Mouse (Mus musculus) v-Abl transformed pro-B cells (cell line): ENCODE results near the gene Hmgn2.

Experiments used
- in situ Hi-C, 2 experiments: fragments of 400-800 bp; cut with MboI; formaldehyde crosslinking; loops; one replicate each; pipeline ENCODE4 v1.15.1; 2025; ENCODE audit not compliant: unreplicated experiment in 2 of 2

Hmgn2 gene

DNA sequence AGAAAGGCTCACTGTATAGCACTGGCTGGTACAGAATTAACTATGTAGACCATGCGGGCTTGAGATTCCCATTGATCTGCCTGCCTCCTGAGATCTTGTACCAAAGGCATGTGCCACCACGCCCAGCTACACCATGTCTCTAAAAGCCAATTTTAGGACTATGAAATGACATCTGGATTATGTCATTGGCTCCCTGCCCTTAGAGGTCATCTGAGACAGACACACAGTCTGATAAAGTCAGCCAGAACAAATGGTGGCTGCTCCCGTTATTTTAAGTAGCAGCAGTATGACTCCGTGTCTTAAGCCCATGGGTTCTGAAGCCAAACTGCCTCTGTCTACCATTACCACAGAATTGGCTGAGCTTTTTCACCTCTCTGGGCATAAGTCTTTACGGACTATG lies 12.0 kb upstream of the Hmgn2 start:
- in situ Hi-C loops: no loop called here

DNA sequence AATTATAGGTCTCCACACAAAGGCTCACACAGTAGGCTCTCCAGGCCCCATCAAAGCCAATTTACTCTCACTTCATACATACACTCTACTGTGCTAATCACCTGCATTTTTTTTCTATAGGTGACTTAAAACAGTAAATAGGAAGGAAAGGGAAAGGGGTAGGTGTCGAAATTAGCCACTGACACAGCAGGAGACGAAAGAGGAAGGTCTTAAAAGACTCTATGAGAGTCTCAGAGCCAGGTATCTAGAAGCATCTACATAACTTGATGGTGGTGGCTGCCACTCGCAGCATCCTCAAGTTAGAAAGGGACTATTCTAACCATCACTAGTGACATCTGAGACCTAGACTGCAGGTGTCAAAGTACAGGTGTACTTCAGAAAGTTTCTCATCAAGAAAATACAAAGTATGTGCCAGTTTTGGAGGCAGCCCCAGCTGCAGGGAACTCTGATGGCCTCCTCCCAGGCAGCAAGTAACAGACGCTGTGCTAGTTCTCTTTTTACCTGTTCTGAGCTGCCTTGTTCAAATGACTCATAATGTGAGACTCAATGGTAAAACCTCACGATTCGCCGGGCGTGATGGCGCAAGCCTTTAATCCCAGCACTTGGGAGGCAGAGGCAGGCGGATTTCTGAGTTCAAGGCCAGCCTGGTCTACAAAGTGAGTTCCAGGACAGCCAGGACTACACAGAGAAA lies 9.7 kb upstream of the Hmgn2 start:
- in situ Hi-C loops: no loop called here

DNA sequence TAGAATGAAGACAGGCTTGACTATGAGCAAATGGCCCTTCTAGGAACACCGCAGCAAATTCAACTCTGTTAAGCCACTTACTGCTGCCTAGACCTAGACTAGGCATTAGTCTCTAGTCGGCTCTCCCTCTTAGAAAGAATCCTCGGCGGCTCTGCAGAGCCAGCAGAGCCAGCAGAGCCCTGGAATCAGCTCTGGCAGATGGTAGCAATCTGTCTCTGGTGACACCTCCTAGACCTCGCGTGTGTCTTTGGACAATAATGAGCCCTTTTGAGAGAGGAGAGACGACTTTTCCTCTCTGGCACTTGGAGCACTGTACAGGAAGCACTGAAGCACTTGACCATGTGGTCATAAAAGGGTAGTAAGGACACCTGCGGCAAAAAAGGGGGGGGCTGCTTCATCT lies 3.3 kb upstream of the Hmgn2 start:
- in situ Hi-C loops: no loop called here

DNA sequence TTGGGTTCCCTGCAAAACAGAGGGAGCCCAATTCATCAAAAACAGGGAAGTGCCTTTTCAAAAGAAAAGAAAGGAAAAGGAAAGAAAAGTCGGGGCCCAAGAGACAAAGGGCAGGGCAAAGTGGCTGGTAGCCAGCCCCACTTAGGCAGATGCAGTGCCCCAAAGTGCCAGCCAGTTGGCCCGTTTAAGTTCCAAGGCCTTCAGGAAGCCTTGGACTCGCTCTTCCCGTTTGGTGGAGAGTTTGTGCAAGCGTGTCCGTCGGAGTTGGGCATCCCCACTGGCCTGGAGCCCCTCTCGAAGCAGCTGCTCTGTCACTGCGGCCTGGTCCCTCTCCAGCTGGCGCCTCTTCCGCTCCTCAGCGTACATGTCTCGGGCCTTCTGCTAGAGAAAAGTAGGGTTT lies 2.4 kb upstream of the Hmgn2 start:
- in situ Hi-C loops: no loop called here

DNA sequence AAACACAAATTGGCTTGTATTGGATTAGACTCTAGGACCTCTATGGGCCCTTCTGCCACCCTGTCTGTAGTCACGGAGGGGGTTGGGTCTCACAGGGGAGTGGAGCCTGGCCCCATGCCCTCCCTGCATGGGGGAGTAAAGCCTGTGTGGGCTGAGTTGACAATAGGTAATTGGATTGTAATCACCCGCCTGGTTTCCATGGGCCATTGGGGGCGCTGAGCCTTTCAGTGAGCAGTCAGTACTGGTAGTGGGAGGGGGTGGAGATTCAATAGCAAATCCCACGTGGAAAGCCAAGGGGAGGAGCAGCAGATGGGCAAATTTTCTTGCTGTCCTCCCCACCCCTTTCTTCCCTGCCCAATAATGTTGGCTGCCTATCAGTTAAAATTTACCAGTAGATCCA lies 1.7 kb upstream of the Hmgn2 start:
- in situ Hi-C loops: no loop called here

DNA sequence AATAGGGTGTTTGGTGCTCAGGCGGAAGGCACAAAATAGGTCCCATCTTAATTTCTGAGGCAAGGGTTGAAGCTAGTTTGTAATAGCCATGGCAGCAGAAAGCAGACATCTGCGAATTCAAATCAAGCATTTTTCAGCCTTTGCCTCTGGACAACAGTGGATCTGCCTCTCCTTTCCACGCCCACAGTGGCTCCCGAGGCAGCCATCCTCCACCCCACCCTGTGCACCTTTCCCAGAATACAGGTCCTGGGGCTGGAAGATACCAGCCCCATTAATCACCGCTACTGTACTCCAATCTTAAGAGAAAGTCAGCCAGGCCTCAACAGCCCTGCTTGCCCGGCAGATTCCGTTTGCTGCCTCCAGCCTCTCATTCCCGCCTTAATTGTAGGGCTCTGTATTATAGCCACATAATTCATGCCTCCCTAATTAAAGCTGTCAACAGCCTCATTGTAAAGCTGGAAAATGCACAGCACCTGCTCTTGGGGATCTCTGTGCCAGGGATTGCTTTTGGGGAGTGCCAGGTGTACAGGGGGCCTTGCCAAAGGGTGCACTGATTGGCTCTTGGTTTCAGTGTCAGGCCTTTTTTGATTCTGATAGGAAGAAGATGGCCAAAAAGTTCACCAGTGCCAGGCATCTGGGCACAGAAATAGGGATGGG lies 792 bp upstream of the Hmgn2 start:
- in situ Hi-C loops: no loop called here

DNA sequence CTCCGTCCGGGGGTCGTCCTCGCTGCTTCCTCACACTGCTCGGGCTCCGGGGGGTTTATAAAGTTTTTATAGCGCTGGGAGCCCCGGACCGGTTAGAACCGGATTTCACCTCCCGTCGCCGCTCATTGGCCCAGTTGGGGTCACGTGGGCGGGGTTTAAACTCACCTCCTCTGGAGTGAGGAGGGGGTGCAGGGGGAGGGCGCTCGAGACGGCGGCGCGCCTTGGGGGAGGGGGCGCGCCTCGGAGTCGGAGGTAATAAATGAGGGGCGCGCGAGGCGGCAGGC lies 642 bp downstream of the Hmgn2 start:
- in situ Hi-C loops: no loop called here

DNA sequence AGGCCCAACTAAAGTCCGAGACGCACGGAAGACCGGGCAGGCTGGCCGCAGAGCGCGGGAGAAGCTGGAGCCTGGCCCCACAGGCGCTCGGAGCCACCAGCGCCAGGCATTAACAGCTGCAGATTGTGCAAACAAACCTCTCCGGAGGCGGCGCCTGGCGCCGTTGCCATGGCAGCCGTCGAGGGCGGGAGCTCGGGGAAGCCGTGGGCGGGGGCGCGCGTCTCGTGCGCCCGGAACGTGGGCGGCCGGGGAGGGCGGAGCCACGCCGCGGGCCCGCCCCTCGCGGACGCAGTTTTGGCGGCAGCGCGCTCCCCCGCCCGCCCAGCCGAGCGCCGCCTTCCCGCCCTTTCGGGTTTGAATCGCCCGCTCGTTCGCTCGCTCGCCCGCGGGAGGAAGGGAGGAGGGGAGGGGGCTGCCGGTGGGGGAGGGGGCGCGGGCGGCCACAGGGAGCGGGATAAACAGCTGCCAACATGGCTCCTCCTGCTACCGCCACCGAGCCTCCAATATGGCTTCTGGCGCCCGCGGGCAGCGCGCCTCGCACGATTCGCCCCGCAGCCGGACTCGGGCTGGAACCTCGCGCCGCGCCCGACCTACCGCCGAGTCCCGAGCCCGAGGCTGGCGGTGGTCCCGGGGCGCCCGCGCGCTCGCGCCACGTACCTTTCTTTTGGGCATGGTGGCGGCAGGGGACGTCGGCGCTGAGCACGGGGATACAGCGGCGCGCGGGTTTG lies 1.1 kb downstream of the Hmgn2 start:
- in situ Hi-C loops: no loop called here

DNA sequence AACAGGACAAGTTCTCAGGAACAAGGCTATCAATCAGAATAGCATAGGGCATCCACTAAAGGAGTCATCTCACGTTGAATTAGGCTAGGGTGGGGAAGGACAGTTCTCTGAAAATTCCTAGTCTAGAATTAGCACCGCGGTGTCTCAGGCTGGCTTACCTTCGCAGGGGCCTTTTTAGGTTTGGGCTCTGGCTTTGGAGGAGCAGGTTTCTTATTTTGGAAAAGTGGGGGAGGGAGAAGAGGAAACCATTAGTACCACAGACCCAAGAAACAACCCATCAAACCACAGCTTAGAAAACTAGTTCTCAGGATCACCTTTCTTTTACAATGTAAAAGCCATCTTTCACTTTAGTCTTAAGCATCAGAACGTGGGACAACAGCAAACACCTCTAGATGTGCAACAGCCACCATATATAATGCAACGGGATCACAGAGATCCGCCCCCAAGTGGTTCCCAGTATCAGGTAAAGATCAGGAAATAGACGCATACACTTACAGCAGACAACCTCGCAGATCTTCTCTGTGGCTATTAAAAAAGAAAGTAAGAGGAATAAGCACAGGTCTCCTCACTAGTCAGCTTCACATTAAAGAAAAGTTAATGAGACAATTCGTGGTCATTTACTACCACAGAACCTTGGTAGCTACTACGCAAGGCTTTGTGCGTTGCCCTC lies 2.0 kb downstream of the Hmgn2 start:
- in situ Hi-C loops: no loop called here

DNA sequence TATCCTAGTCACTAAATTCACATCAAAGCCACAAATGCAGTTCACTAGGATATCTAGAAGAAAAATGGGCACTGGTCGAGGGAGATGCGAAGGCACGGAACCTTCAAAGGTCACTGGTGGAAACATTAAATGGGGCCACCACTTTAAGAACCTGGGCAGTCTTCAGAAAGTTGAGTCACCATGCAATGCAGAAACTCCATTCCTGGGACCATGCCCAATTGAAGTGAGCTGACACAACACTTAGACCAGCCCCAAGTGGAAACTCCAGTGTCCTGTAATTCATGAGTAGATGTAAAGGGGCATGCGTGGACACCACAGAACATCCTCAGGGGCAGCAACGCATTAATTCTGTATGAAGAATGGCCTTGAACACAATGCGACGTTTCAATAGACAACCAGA lies 5.9 kb downstream of the Hmgn2 start:
- in situ Hi-C loops: no loop called here

DNA sequence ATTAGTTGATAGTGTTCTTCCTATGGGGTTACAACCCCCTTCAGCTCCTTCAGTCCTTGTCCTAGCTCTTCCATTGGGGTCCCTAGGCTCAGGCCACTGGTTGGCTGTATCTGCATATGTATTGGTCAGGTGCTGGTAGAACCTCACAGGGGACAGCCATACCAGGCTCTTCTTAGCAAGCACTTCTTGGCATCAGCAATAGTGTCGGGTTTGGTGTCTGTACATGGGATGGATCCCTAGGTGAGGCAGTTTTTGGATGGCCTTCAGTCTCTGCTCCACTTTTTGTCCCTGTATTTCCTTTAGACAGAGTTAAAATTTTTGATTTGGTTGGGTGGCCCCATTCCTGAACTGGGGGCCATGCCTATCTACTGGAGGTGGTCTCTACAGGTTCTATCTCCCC lies 9.6 kb downstream of the Hmgn2 start:
- in situ Hi-C loops: no loop called here

DNA sequence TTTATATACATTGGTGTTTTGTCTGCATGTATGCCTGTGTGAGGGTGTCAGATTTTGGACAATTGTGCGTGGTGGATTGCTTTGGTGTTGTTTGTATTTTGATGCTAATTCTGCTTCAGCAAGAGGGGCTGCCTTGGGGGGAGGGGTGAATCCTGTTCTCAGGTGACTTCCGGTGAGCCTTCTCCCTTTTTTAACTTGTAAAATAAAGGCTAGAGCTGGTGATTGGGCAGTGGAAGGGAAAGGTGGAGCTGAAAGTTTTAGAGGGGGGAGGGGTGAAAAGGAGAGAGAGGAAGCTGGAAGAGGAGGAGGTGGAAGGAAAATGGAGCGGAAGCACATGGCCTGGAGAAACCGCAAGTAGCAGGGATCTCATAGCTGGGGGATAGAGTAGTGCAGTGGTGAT lies 12.1 kb downstream of the Hmgn2 start:
- in situ Hi-C loops: no loop called here

DNA sequence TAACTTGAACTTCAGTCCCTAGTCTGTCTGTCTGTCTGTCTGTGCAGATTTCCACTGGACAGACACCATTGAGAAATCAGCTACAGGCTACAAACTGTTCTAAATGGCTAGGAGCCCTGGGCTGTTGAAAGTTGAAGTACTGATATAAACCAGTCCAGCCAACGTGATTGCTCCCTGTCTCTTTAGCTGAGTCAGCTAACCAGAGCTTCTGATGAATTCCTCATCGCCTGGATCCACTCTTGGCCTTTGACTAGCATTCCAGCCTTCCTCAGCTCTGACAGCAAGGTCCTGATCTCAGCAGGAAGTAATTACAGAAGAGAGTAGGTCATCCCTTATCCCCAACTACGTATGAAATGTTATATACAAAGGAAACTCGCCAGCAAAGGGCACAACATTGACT lies 21.7 kb downstream of the Hmgn2 start:
- in situ Hi-C loops: no loop called here

DNA sequence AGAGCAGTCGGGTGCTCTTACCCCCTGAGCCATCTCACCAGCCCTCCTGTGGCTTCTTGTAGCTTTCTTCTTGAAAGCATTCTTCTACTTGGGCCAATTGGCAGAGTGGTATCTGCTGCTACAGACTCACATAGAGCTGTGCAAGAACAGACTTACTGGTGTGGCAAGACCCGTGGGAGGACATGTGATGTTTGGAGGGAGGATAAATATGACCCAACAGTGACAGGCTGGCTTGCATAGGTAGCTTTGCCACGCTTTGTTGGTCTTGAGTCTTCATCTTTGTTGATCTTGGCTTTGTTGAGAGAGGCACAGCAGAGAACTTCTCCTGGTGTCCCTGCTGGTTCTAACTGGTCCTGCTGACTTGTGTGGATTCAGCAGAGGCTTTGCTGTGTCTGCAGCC lies 24.7 kb downstream of the Hmgn2 start:
- in situ Hi-C loops: no loop called here

DNA sequence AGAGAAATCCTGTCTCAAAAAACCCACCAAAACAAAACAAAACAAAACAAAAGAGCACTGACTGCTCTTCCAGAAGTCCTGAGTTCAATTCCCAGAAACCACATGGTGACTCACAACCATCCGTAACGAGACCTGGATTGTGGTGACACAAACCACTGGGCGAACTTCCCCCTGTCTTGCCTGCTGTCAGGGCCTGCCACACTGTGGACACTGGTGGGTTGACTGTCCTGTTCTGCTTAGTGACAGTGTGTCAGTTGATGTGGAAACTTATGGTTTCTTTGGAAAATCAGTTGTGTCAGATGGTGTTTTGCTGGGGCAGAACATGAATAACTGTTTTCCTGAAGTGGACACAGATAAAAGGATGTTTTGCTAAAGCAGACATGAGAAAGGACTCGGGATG lies 25.8 kb downstream of the Hmgn2 start:
- in situ Hi-C loops: no loop called here

DNA sequence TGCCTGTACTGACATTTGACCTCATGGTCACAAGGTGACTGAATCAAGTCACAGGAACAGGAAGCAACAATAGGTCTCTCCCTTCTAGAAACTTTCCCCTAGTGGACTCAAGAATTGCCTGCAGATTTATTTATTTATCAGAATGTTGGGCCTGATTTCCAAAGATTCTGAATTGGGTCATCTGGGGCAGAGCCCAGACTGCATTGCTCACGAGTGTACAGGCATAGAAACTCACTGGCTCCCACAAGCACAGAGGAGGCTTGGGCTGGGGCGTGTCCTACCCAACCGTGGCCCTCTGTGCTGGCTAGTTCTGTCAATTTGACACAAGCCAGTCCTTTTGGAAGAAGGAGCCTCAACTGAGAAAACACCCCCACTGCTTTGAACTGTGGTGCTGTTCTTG lies 26.9 kb downstream of the Hmgn2 start:
- in situ Hi-C loops: no loop called here

DNA sequence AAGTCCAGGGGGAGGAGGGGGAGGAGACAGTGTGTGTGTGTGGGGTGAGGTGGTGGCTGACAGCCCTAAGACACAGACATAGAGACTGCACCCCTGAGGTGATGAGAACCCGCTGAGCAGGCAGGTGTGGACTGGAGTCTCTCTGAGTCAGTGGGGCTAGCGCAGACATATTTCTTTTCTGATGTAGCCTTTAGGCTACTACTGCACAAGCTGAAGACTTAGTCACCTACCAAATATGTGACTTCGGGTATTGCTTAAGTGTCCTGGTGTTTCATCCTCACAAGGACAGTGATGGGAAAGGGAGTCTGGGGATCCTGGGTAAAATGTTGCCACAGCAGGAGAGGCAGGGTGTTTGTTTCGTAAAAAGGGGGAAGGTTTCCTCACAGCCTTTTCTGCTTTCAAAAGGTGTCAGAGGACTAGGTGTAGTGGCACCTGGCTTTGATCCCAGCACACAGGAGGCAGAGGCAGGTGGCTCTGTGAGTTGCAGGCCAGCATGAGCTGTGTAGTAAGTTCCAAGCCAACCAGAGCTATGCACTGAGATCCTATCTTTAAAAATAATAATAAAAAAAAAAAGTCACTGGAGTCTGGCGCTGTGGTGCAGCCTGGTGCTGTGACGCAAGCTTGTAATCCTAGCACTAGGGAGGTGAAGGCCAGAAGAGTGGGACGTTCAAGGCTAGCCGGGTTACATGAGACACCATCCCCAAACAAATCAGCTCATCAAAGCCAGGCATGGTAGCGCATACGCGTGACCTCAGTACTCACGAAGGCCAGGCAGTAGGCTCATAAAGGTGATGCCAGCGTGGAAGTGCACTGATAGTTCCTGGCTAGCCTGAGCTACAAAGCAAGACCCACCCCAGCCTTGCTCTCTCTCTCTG lies 27.8 kb downstream of the Hmgn2 start:
- in situ Hi-C loops: no loop called here

DNA sequence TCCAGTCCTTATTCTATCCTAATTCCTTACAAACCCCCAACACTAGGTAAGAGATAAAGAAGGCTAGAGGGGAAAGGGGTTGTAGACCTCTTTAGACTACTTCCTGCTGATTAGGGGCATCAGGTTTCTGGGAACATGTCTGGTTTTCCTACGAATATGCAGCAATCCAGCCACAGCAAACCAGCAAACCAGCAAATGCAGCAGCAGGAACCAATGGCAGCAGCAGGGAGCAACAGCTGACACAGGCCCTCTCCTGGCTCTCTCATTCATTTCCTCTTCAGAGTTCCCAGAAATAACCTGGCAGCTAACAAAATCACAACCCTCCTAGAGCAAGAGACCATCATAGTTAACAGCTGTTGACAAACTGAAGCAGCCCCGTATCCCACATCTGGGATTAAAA lies 30.4 kb downstream of the Hmgn2 start:
- in situ Hi-C loops: no loop called here

DNA sequence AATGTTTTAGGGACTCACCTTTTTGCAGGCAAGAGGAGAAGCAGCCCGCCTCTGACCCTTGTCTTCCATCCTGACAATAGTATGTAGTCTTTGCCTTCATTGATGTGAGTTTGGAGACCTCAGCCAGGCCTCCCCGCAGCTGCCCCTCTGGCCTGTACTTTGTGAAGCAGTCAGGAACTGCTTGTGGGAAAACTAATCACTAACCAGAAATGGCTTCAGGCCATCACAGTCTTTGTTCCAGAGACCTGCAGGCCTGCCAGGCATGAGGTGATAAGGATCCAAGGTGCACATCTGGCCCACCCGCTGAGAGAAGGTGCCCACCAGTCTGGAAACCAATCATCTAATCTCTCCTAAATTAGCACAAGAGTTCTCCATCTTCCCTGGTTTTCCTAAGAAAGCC lies 36.7 kb downstream of the Hmgn2 start:
- in situ Hi-C loops: no loop called here

DNA sequence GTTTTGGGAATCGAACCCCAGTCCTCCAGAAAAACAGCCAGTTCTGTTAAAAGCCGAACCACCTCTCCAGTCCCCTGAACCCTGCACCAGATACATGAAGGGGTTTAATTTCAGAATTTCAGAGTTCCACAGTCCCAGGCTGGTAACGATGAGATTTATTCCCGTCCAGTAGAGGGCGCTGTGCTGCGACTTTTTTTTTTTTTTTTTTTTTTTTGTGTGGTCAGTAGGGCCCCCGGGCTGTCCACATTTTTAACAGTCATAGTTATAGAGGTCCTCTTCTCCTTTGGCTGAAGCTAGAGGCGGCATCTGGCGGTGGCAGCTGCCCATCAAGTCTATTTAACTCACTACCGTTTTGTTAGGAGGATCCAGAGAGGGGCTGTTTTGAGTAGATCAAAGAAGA lies 37.1 kb downstream of the Hmgn2 start:
- in situ Hi-C loops: no loop called here

DNA sequence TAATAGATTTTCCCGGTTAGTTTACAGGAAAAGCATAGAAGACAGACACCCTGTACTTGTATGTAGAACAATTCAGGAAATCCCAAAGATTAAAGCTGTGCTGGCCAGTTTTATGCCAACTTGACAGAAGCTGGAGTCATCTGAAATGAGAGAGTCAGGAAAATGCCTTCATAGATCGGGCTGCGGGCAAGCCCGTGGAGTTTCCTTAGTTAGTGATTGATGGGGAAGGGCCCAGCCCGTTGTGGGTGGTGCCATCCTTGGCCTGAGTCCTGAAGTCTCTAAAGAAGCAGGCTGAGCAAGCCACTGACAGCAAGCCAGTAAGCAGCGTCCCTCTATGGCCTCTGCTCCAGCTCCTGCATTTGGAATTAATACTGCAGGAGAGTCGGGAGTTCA lies 39.2 kb downstream of the Hmgn2 start:
- in situ Hi-C loops: no loop called here
